Mouse (Mus musculus): ENCODE data around the gene Ccnd3. TPM values are rescaled to one million over a fixed set of nuclear protein-coding genes. Genes with fewer than 3 reads are reported as not detected.

Gene Ccnd3
- polyA plus RNA-seq, 1 experiment: 63.7 TPM

- DNase-seq (ENCODE audit: low read depth, low spot score): peak; percentile 94
- WGBS: 4% methylated on average over 25 of the region's 25 CpGs
Observed at GRCm38 (mm10) chr17:47511111-47512020, 6.5 kb downstream of the Ccnd3 start.

GRCm38 (mm10) chr17:47512956-47513775, 8.3 kb downstream of the Ccnd3 start:
- DNase-seq (ENCODE audit: low read depth, low spot score): no peak
- 70% methylated on average over 10 of the region's 10 CpGs for WGBS

- DNase-seq (ENCODE audit: low read depth, low spot score): no peak
- 67% methylated on average over 7 of the region's 7 CpGs for whole genome bisulfite sequencing
Observed at GRCm38 (mm10) chr17:47515180-47515844, 10.5 kb downstream of the Ccnd3 start.

GRCm38 (mm10) chr17:47516232-47516631, 11.4 kb downstream of the Ccnd3 start:
- 93% methylated on average over 3 of the region's 3 CpGs for WGBS
- DNase-seq (ENCODE audit: low read depth, low spot score): no peak

GRCm38 (mm10) chr17:47518205-47518604, 13.4 kb downstream of the Ccnd3 start:
- DNase-seq (ENCODE audit: low read depth, low spot score): no peak
- 39% methylated on average over 8 of the region's 8 CpGs for WGBS

- 38% methylated on average over 17 of the region's 17 CpGs for WGBS
- DNase-seq (ENCODE audit: low read depth, low spot score): no peak
Observed at GRCm38 (mm10) chr17:47521551-47522258, 16.9 kb downstream of the Ccnd3 start.

- WGBS: 64% methylated on average over 4 of the region's 4 CpGs
- no peak for DNase-seq (ENCODE audit: low read depth, low spot score)
Observed at GRCm38 (mm10) chr17:47522536-47522935, 17.7 kb downstream of the Ccnd3 start.

GRCm38 (mm10) chr17:47523211-47523682, 18.4 kb downstream of the Ccnd3 start:
- no peak for DNase-seq (ENCODE audit: low read depth, low spot score)
- 56% methylated on average over 18 of the region's 18 CpGs for WGBS

GRCm38 (mm10) chr17:47524055-47524454, 19.2 kb downstream of the Ccnd3 start:
- 61% methylated on average over 8 of the region's 8 CpGs for WGBS
- no peak for DNase-seq (ENCODE audit: low read depth, low spot score)

GRCm38 (mm10) chr17:47524991-47525390, 20.1 kb downstream of the Ccnd3 start:
- no peak for DNase-seq (ENCODE audit: low read depth, low spot score)
- WGBS: 81% methylated on average over 6 of the region's 6 CpGs

GRCm38 (mm10) chr17:47526856-47527520, 22.1 kb downstream of the Ccnd3 start:
- DNase-seq (ENCODE audit: low read depth, low spot score): no peak
- WGBS: 57% methylated on average over 17 of the region's 17 CpGs

GRCm38 (mm10) chr17:47527581-47528300, 22.9 kb downstream of the Ccnd3 start:
- no peak for DNase-seq (ENCODE audit: low read depth, low spot score)

GRCm38 (mm10) chr17:47528919-47529318, 24.1 kb downstream of the Ccnd3 start:
- no peak for DNase-seq (ENCODE audit: low read depth, low spot score)

More at GRCm38 (mm10) chr17:47527581-47528300, 22.9 kb downstream of the Ccnd3 start:
- 70% methylated on average over 10 of the region's 10 CpGs for WGBS

GRCm38 (mm10) chr17:47529595-47529994, 24.7 kb downstream of the Ccnd3 start:
- WGBS: 92% methylated on average over 11 of the region's 11 CpGs
- DNase-seq (ENCODE audit: low read depth, low spot score): no peak

More at GRCm38 (mm10) chr17:47528919-47529318, 24.1 kb downstream of the Ccnd3 start:
- WGBS: 87% methylated on average over 8 of the region's 8 CpGs

- DNase-seq (ENCODE audit: low read depth, low spot score): no peak
- WGBS: 77% methylated on average over 10 of the region's 10 CpGs
Observed at GRCm38 (mm10) chr17:47531387-47531818, 26.6 kb downstream of the Ccnd3 start.

- 98% methylated on average over 5 of the region's 5 CpGs for WGBS
- DNase-seq (ENCODE audit: low read depth, low spot score): no peak
Observed at GRCm38 (mm10) chr17:47532364-47532763, 27.5 kb downstream of the Ccnd3 start.

GRCm38 (mm10) chr17:47533691-47534090, 28.8 kb downstream of the Ccnd3 start:
- 91% methylated on average over 13 of the region's 13 CpGs for WGBS
- DNase-seq (ENCODE audit: low read depth, low spot score): no peak

- 47% methylated on average over 9 of the region's 9 CpGs for WGBS
- DNase-seq (ENCODE audit: low read depth, low spot score): no peak
Observed at GRCm38 (mm10) chr17:47535812-47536236, 31.0 kb downstream of the Ccnd3 start.
